Mouse (Mus musculus) C3H10T1/2 (cell line): ENCODE measurements around the gene Usp37. TPM values are rescaled to one million over a fixed set of nuclear protein-coding genes. Genes with fewer than 3 reads are reported as not detected.

Experiments
- polyA plus RNA-seq, 2 experiments: library from polyadenylated mRNA; unstranded; fragments of >200 nt; fragmentation: generic; extraction: Trizol; gene quantifications; one replicate each; pipeline ENCODE4 v1.2.1; 2012; ENCODE audit warnings: missing spikeins in 2 of 2

The Usp37 gene
- polyA plus RNA-seq: 1 to 10 TPM in 1 of 2 experiments, under 1 TPM in 1; 0.22 to 1.4 TPM

GRCm38 (mm10) chr1:74544184-74544583, at the start of gene Usp37:
Gene Usp37 (minus strand): TSS chr1:74544284.

GRCm38 (mm10) chr1:74587773-74588445, 43.8 kb upstream of the Usp37 start, which contains the start of the genes Zfp142 and Bcs1l:
Gene Zfp142 (minus strand): TSS chr1:74588246.
Gene Bcs1l (plus strand): TSS chr1:74588289.

GRCm38 (mm10) chr1:74542451-74542961, 1.6 kb downstream of the Usp37 start, which contains the start of gene Plcd4:
Gene Plcd4 (plus strand): TSS chr1:74542888.

GRCm38 (mm10) chr1:74505721-74506464, 38.2 kb downstream of the Usp37 start, which contains the start of gene Cnot9:
Gene Cnot9 (plus strand): TSS chr1:74506058.

GRCm38 (mm10) chr1:74408589-74409504, 135.2 kb downstream of the Usp37 start, which contains the start of gene Vil1:
Gene Vil1 (plus strand): TSS chr1:74409376.

GRCm38 (mm10) chr1:74390924-74391748, 152.9 kb downstream of the Usp37 start, which contains the start of gene Ctdsp1:
Gene Ctdsp1 (plus strand): TSS chr1:74391509.

Other genes starting within 250 kb of the Usp37 start
- gene Tmbim1, start 238.7 kb downstream of the Usp37 start, polyA plus RNA-seq: 10 to 100 TPM; 25.9 to 73.9 TPM
- gene Catip, start 182.2 kb downstream of the Usp37 start, polyA plus RNA-seq: under 1 TPM in 1 of 2 experiments, not detected in 1; 0.19 TPM
- 1 to 10 TPM in 1 of 2 experiments, under 1 TPM in 1; 0.58 to 1.7 TPM for gene Slc11a1, start 169.1 kb downstream of the Usp37 start, polyA plus RNA-seq
- 100 to 1,000 TPM in 1 of 2 experiments, 10 to 100 TPM in 1; 71.9 to 105 TPM for gene Ctdsp1, start 152.8 kb downstream of the Usp37 start, polyA plus RNA-seq
- under 1 TPM in 1 of 2 experiments, not detected in 1; 0.11 TPM for gene Vil1, start 134.9 kb downstream of the Usp37 start, polyA plus RNA-seq
- 10 to 100 TPM; 13.1 to 22.0 TPM for gene Cnot9, start 38.2 kb downstream of the Usp37 start, polyA plus RNA-seq
- under 1 TPM; 0.18 to 0.83 TPM for gene Plcd4, start 1.4 kb downstream of the Usp37 start, polyA plus RNA-seq
- gene Zfp142, start 44.0 kb upstream of the Usp37 start, polyA plus RNA-seq: 1 to 10 TPM; 1.3 to 6.7 TPM
- gene Bcs1l, start 44.0 kb upstream of the Usp37 start, polyA plus RNA-seq: 10 to 100 TPM; 15.6 TPM
- gene Rnf25, start 57.1 kb upstream of the Usp37 start, polyA plus RNA-seq: 10 to 100 TPM; 18.7 to 39.7 TPM
- 1 to 10 TPM; 1.5 to 5.7 TPM for gene Stk36, start 57.2 kb upstream of the Usp37 start, polyA plus RNA-seq
- gene Ttll4, start 117.5 kb upstream of the Usp37 start, polyA plus RNA-seq: 1 to 10 TPM; 2.2 to 4.2 TPM
- under 1 TPM in 1 of 2 experiments, not detected in 1; 0.02 TPM for gene Cyp27a1, start 169.3 kb upstream of the Usp37 start, polyA plus RNA-seq
- gene Prkag3, start 204.9 kb upstream of the Usp37 start, polyA plus RNA-seq: under 1 TPM; 0.01 to 0.06 TPM
- gene Wnt6, start 227.6 kb upstream of the Usp37 start, polyA plus RNA-seq: under 1 TPM in 1 of 2 experiments, not detected in 1; 0.33 TPM
- gene Wnt10a, start 247.2 kb upstream of the Usp37 start, polyA plus RNA-seq: under 1 TPM in 1 of 2 experiments, not detected in 1; 0.01 TPM